17 mouse cellular contexts compared by ENCODE assay signal in genomic region chr14:115631160-115631898, GRCm38 (mm10).
"Had no signal": no experiment of that assay in that cellular context is flagged by ENCODE, and none has a peak within 500 bp of the region (broad histone marks: within the 10 kb centered on the region; RNA-seq: fewer than 3 reads in every experiment).

No protein-coding gene starts in this region.

- H3K36me3 ChIP-seq: liver, embryonic 13.5 days; liver, embryonic 15.5 days; midbrain, embryonic 10.5 days; midbrain, embryonic 12.5 days; stomach, embryonic 15.5 days had no signal

- ATAC-seq: liver, postnatal 0 days had no signal

- H3K9ac ChIP-seq: liver, embryonic 13.5 days; liver, embryonic 15.5 days; liver, postnatal 0 days; lung, embryonic 14.5 days; midbrain, embryonic 12.5 days; stomach, embryonic 15.5 days had no signal

- H3K4me1 ChIP-seq: liver, embryonic 13.5 days; liver, embryonic 15.5 days; midbrain, embryonic 10.5 days; midbrain, embryonic 12.5 days; stomach, embryonic 15.5 days had no signal

- H3K9me3 ChIP-seq: liver, embryonic 13.5 days; liver, embryonic 15.5 days; midbrain, embryonic 10.5 days; midbrain, embryonic 12.5 days; stomach, embryonic 15.5 days had no signal

- H3K4me3 ChIP-seq: liver, embryonic 13.5 days; liver, embryonic 15.5 days; midbrain, embryonic 10.5 days; midbrain, embryonic 12.5 days; myocyte; stomach, embryonic 15.5 days had no signal

- H3K4me2 ChIP-seq: liver, embryonic 11.5 days; liver, embryonic 13.5 days; liver, embryonic 15.5 days; lung, embryonic 14.5 days; midbrain, embryonic 12.5 days; stomach, embryonic 15.5 days had no signal

- H3K27ac ChIP-seq: liver, embryonic 13.5 days; liver, embryonic 15.5 days; midbrain, embryonic 10.5 days; midbrain, embryonic 12.5 days; stomach, embryonic 15.5 days; stomach, postnatal 0 days had no signal

- H3K27me3 ChIP-seq: liver, embryonic 13.5 days; liver, embryonic 15.5 days; midbrain, embryonic 12.5 days; stomach, embryonic 15.5 days had no signal

- DNase-seq: liver, embryonic 13.5 days; liver, postnatal 0 days; lung, embryonic 14.5 days; lung, postnatal 10 days; lung, postnatal 4 days; midbrain, embryonic 14.5 days; right cerebral cortex, postnatal 14 days; thymus, adult 2 months; thymus, postnatal 25 days; thymus, postnatal 4 days had no signal
